Mouse (Mus musculus): Measurements from ENCODE around the gene Dclre1a. TPM values are rescaled to one million over a fixed set of nuclear protein-coding genes. Genes with fewer than 3 reads are reported as not detected.

Dclre1a gene
- polyA plus RNA-seq, 1 experiment from 2014 or later = 19.8 TPM

Other genes starting within 250 kb of the Dclre1a start
- gene Nrap, start 158.2 kb downstream of the Dclre1a start, polyA plus RNA-seq (2015; fragmentation: Nextera tagmentation; extraction: Ambion mirVana) = 0.33 and 0.40 TPM in 2 replicates
- 41.0 and 41.7 TPM in 2 replicates for gene Casp7, start 151.1 kb downstream of the Dclre1a start, polyA plus RNA-seq (2015; fragmentation: Nextera tagmentation; extraction: Ambion mirVana)
- 0.61 and 0.65 TPM in 2 replicates for gene Plekhs1, start 86.6 kb downstream of the Dclre1a start, polyA plus RNA-seq (2015; fragmentation: Nextera tagmentation; extraction: Ambion mirVana)
- 13.4 and 14.9 TPM in 2 replicates for gene Nhlrc2, start within 50 bp of the Dclre1a start, polyA plus RNA-seq (2015; fragmentation: Nextera tagmentation; extraction: Ambion mirVana)
- 0.35 and 0.36 TPM in 2 replicates for gene Adrb1, start 174.0 kb upstream of the Dclre1a start, polyA plus RNA-seq (2015; fragmentation: Nextera tagmentation; extraction: Ambion mirVana)

All from intestine, embryonic 16.5 days (tissue).